Mouse (Mus musculus) hindlimb bud, embryonic 11.5 days (tissue): ENCODE measurements at regions not wholly inside any gene's neighbourhood (a gene's known extent, or its start where the extent isn't known, plus 50 kb on each side); places are given as distances from the start of the nearest gene placed in this dataset.
A peak's percentile ranks its signal among the peaks of the same experiment; 100 is the strongest.

ENCODE experiments used
- DNase-seq: peaks from one replicate; pipeline ENCODE4 v3.0.0-alpha.2; 2012; ENCODE audit warnings: low read depth, low spot score; ENCODE audit errors: extremely low spot score

GRCm38 (mm10) chr5:112077840-112078600 lies 174.3 kb downstream of the Cryba4 start:
- DNase-seq, result peak; percentile 6

DNA sequence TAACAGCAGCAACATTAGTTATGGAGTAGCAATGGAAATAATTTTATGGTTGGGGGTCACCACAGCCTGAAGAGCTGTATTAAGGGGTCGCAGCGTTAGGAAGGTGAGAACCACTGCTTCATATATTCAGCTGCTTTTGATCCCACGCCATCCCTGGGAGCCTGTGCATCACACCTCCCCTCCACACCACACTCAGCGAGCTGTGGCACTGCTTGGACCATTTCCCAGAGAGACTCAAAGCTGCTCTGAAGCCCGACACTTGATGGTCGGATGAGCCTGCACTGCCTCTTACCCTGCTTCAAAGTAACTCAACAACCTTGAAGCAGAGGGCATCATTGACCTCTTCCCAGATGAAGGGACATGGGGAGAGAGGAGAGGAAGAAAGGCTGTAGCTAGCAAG lies 171.3 kb downstream of the Cryba4 start:
- no peak for DNase-seq

DNA sequence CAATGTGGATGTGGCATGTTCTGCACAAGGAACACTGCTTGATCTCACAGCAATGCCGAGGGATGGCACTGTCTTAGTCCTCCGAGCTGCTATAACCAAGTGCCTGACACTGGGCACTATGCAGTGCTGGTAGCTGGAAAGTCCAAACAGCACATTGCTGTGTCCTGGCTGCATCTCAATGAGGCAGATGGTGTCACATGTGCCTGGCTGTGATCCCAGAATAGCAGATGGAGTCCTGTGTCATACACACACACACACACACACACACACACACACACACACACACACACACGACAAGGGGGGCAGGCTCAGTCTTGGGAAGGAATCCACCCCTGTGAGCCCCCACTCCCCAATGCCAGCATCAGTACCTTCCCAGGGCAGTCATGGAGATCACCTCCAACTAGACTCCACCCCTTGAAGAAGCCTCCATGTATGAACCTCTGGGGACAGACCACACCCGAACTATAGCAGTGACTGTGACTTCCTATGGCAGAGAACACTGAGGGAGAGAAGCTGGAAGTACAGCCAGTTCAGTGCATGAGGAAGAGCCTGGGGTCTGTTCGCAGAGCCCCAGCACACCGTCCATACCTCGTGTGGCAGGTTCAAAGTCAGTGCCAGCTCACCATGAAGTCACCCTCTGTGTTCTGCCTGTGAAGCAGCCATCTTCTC lies 160.3 kb downstream of the Cryba4 start:
- no peak for DNase-seq

- DNase-seq, result no peak
These were observed 158.3 kb downstream of the Cryba4 start for GRCm38 (mm10) chr5:112093905-112094571.

DNA sequence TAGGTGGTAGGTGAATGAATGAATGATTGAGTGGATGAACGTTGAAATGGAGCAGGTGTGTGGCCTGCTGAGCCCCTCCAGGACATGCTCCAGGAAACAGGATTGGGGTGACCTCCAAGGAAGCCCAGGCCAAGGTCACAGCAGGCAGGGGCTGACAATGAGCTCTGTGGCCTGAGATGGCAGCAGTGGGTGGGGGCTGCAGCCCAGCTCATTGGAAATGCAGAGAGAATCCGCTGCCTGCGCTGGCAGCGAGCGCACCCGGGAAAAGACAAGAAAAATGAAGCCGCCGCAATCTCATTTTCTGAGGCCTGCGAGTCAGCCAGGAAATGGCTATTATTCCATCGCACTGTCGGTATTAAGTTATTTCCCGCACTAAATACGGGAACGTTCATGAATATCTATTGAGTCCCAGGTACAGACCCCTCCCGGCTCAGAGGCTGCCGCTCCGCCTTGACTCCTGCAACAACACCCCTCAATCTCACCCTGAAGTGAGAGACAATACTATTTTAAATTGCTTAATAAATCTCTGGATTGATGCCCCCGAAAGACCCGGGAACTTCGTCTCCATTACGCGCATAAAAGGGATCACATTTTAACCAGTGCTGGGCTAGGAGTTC lies 153.7 kb downstream of the Cryba4 start:
- no peak for DNase-seq

GRCm38 (mm10) chr5:112101739-112102590 lies 150.4 kb downstream of the Cryba4 start:
- DNase-seq, result no peak

DNA sequence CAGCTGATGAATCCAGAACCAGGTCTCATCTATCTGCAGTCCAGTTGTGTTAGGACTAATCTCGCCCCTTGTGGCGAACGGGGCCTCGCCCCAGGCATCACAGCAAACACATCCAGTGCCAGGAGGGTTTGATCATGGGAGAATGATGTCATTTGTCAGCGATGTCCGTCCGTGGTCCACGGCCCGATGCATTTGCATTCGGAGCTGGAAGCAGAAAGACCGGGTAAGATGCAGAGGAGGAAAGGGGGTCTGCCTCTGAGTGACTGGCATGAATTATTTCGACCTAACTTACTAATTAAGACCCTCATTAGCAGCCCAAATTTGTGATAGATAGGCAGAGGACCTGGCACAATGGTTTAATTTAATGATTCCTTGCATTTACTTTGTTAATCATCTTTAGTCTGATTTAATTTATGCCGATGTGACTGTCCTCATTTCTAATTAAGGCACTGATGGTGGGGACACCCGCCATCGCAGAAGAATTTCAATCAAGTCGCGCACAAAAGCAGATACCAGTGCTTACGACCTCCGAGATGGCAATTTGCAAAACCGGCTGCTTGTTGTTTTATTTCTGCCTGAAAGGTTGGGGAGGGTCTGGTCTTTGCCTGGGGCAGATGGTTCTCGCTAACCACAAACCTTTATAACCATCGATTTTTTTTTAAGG lies 141.9 kb downstream of the Cryba4 start:
- no peak for DNase-seq

GRCm38 (mm10) chr5:112120766-112121165 lies 131.6 kb downstream of the Cryba4 start:
- no peak for DNase-seq

GRCm38 (mm10) chr5:112121554-112121953 lies 130.8 kb downstream of the Cryba4 start:
- DNase-seq, result no peak

GRCm38 (mm10) chr5:112122581-112122980 lies 129.7 kb downstream of the Cryba4 start:
- no peak for DNase-seq

DNA sequence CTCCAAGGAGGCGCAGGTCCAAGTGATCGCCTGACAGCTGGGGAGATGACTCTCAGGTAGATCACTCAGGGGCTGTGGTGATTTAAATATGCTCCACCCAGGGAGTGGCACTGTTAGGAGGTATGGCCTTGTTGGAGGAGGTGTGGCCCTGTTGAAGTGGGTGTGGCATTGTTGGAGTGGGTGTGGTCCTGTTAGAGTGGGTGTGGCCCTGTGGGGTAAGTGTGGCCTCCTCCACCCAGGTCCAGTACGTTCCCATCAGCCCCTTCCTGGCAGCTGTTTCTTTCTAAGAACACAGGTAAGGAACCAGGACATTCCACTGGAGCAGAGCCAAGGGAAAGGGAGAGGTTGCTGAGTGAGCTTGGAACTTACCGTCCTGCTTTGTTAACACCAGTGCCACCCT lies 125.1 kb downstream of the Cryba4 start:
- no peak for DNase-seq

- DNase-seq, result no peak
These were observed 119.6 kb downstream of the Cryba4 start for GRCm38 (mm10) chr5:112132746-112133145.

DNA sequence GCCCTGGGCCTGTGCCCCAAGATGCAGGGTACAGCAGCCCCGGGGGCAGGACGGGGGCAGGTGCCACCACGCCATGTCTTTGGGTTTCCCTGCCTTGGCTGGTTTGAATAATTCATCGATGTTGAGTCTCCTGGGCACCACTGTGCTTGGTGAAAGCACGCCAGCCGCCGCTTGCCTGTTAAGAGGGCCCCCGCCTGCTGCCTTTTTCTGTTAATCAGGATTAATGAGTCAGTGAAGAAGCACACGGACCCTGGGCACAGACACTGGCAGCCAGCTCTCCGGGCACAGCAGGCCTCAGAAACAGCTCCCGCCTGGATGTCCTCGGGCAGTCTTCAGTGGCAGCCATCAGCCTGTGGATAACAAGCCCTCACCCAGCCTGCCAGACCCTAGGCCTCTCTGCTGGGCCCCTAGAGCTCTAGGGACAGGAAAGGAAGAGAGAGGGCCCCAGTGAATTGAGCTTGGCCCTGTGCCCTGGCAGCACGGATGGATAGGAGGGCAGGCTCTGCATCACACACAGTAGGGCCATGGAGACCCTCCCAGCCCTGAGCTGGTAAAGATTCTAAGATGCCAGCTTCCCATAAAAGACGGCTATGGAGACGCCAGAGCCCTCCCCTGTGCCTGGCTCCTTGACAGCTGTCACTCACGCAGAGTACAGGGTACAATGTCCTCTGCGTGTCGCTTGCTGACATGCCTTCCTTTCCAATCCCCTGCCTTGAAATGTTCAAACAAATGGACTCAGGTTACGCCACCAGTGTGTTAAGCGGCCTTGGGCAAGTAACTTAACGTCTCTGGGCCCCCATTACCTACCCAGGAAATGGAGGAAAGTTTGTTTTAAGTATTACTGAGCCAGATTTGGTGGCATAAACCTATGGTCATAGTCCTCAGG lies 118.4 kb downstream of the Cryba4 start:
- DNase-seq, result no peak

DNA sequence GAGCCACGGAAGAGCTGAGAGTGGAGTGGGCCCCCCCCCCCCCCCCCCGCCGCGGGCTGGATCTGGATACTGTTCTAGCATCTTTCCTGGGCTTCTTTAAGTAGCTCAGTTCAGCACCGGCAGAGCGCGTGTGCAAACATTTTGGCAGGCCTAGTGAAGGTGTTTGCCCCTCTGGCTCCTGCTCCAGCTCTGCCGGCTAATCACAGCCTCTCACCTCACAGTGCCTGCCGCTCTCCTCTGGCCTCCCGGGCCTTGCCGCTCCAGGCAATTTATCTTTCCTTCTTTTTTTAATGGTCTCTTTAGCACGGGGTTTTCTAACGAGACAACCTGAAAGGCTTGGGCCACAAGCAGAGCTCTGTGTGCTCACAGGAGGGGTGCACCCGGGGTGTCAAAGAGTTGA lies 115.7 kb downstream of the Cryba4 start:
- DNase-seq, result no peak

GRCm38 (mm10) chr5:112138246-112138645 lies 114.1 kb downstream of the Cryba4 start:
- DNase-seq, result no peak

DNA sequence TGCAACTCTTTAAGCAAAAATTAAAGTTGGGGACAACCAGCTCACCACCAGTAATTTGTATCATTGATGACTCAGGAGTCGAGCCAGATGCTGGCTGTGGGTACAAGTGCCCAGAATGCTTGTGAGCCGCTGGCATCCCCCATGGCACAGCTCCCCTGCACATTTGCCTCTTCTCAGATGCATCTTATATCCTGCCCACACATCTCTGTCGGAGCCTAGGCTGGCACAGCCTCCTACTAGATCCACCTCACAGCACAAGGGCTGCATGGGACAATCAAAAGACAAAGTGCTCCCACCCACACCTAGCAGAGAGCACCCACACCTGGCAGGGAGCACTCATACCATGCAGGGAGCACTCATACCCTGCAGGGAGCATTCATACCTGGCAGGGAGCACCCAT lies 109.6 kb downstream of the Cryba4 start:
- DNase-seq, result no peak

- DNase-seq, result no peak
These were observed 108.2 kb downstream of the Cryba4 start for GRCm38 (mm10) chr5:112143993-112144621.

DNA sequence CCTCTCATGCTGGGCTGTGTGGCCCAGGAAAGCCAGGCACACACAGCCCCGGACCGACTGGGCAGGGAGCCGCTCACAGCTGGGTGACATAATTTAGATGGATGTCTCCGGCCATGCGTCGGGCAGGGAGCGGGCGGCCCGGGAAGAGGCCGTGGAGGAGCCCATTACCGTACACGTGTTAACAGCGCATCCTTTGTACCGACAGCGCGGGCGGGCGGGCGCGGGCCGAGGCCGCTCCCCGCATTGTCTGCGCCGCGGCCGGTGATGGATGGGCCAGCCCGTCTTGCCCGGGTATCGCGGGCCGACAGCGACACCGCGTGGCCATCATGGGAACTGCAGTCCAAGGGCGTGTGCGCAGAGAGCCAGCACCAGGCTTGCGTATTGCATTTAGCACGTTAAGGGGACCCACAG lies 98.6 kb downstream of the Cryba4 start:
- DNase-seq, result no peak

DNA sequence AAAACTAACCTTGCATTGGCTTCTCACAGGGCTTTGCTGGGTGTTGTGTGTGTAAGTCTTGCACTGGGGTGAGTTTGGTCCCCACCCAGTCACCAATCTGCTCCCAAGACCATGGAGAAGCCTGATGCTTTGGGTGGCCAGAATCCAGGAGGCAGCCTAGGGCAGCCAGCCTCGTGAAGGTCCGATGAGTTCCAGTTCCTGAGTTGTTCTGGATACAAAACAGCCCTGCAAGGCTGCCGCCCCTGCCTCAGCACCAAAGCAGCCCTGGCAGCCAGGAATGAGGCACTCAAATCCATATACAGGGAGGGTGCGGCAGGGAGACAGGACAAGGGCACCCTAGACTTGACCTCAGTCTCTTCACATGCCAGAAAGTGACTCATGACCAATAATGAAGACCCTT lies 97.7 kb downstream of the Cryba4 start:
- no peak for DNase-seq
